ENCODE assay signal across 8 mouse cellular contexts in genomic region chr2:30205629-30206357, GRCm38 (mm10). TPM values are rescaled to one million over a fixed set of nuclear protein-coding genes. Genes with fewer than 3 reads are reported as not detected.
DNase-seq lines count a peak whose midpoint lies in the region; ATAC-seq lines count a peak whose summit lies in the region.

TSS of gene Kyat1 (minus strand) at chr2:30205847.

- DNase-seq in adrenal gland, adult (ENCODE audit: inconsistent age in 2 of 2, low spot score in 1 of 2): peak; percentile 95 to 98
- DNase-seq in embryo, embryonic 10.5 days (ENCODE audit: low spot score): peak; percentile 97
- peak; percentile 94 for DNase-seq in gastrocnemius, postnatal 14 days
- peak; percentile 92 to 94 for DNase-seq in left cerebral cortex, postnatal 10 days (ENCODE audit: extremely low spot score in 1 of 2, low spot score in 2 of 2)
- peak; percentile 89 for DNase-seq in right cerebral cortex, postnatal 25 days
- DNase-seq in urinary bladder, postnatal 4 days (ENCODE audit: low spot score in 2 of 2): peak; percentile 82 to 91

- peak; percentile 98 for ATAC-seq in inflammation-experienced regulatory T-cells, adult 6 months
- ATAC-seq in megakaryocyte-erythroid progenitor cell, adult 5-6 weeks (replicated peaks; ENCODE audit: low FRiP score, low TSS enrichment, poor library complexity, severe bottlenecking): peak; percentile 91

- intact Hi-C loops in gastrocnemius, postnatal 14 days (cut with DNase I; ENCODE audit: low total_unique reads): no loop called here
- intact Hi-C loops in left cerebral cortex, postnatal 10 days (cut with DNase I): no loop called here

RNA-seq across cellular contexts. Expression of gene Kyat1, which starts in this region (rescaled TPM):
- total RNA-seq in gastrocnemius, postnatal 14 days (2021): 10 to 100 TPM; 20.4 to 23.4 TPM
- polyA plus RNA-seq in inflammation-experienced regulatory T-cells, adult 6 months (2017; shearing (Covaris generic)): 1 to 10 TPM; 6.0 to 8.8 (median 8.2) TPM
- total RNA-seq in left cerebral cortex, postnatal 10 days (2021): 10 to 100 TPM; 13.1 to 15.8 TPM
- 16.1 and 17.2 TPM in 2 replicates for total RNA-seq in megakaryocyte-erythroid progenitor cell, adult 5-6 weeks (2014; fragmentation: Nextera tagmentation)
- total RNA-seq in megakaryocyte-erythroid progenitor cell, adult 5-6 weeks (2017): 15.9 and 19.4 TPM in 2 replicates

Comparison
In these comparisons a context has a peak if more than half of its experiments do, and no peak if none do; other contexts are left out.
1. Peak in every context shown above with its lines: DNase-seq and ATAC-seq.